Mouse (Mus musculus) gastrocnemius, postnatal 10 days (tissue): ENCODE results near the gene 4930595M18Rik. TPM values are rescaled to one million over a fixed set of nuclear protein-coding genes. Genes with fewer than 3 reads are reported as not detected.

Experiments
- DNase-seq: peaks from one replicate; pipeline ENCODE4 v3.0.0; 2021; ENCODE audit warnings: mixed read lengths
- long read RNA-seq, 2 experiments: library from polyadenylated mRNA; stranded (forward); transcript quantifications; one replicate each; pipeline ENCODE4 v2.0.0; 2021
- total RNA-seq, 2 experiments: library from RNA; stranded (reverse); gene quantifications; 2 replicates each; pipeline ENCODE4 v1.2.3; 2021

Gene 4930595M18Rik
- total RNA-seq, result not detected
- long read RNA-seq, experiment 1, result 0 reads
- long read RNA-seq, experiment 2, result 0 reads

GRCm38 (mm10) chrX:81458021-81458420 lies at the start of gene 4930595M18Rik:
TSS of gene 4930595M18Rik (minus strand) at chrX:81458121.
- no peak for DNase-seq

- no peak for DNase-seq
Measured at GRCm38 (mm10) chrX:81472500-81472899, 14.6 kb upstream of the 4930595M18Rik start.
